Mouse (Mus musculus) bone marrow macrophage, adult 2 months (primary cell): Measurements from ENCODE around the gene Sept8. TPM values are rescaled to one million over a fixed set of nuclear protein-coding genes. Genes with fewer than 3 reads are reported as not detected.

Experiments used
- H3K27ac ChIP-seq: 2 replicates; pipeline ENCODE4 v1.5.1; 2012; ENCODE audit warnings: low read depth, low read length; ENCODE audit not compliant: insufficient read depth
- H3K4me1 ChIP-seq: 2 replicates; pipeline ENCODE4 v1.6.1; 2012; ENCODE audit warnings: low read length; ENCODE audit not compliant: control insufficient read depth, insufficient read depth
- H3K4me3 ChIP-seq: 2 replicates; pipeline ENCODE4 v1.5.1; 2012; ENCODE audit warnings: mild to moderate bottlenecking, low read length, moderate library complexity; ENCODE audit not compliant: insufficient read depth
- CTCF ChIP-seq: IDR thresholded peaks from 2 replicates; pipeline ENCODE4 v1.5.1; 2012; ENCODE audit warnings: low read depth, mild to moderate bottlenecking, low read length, moderate library complexity
- POLR2A ChIP-seq: IDR thresholded peaks from 2 replicates; pipeline ENCODE4 v1.6.1; 2012; ENCODE audit warnings: mild to moderate bottlenecking, low read depth, low read length, borderline replicate concordance
- polyA plus RNA-seq: library from polyadenylated mRNA; stranded (reverse); fragments of >200 nt; gene quantifications from 2 replicates; pipeline ENCODE4 v1.2.4, GENCODE M21; 2012; ENCODE audit not compliant: missing spikeins, insufficient read depth, insufficient read length

The Sept8 gene
- polyA plus RNA-seq, 1 experiment = 70.0 TPM

- H3K4me3 ChIP-seq = no peak overlapping the region
- H3K27ac ChIP-seq = no peak overlapping the region
- no peaks in the 10 kb centered on the region for H3K4me1 ChIP-seq
- no peak for TF ChIP-seq CTCF
- no peak for TF ChIP-seq POLR2A
These were observed 64.1 kb downstream of the Sept8 start for GRCm38 (mm10) chr11:53583151-53583550.

GRCm38 (mm10) chr11:53584849-53585248 lies 65.8 kb downstream of the Sept8 start:
- Histone ChIP-seq H3K4me1 (no peaks in the 10 kb centered on the region), H3K27ac (no peak overlapping the region), H3K4me3 (no peak overlapping the region)
- TF ChIP-seq POLR2A = no peak
- TF ChIP-seq CTCF = no peak

- TF ChIP-seq CTCF (no peak), POLR2A (no peak)
- Histone ChIP-seq H3K27ac (no peak overlapping the region), H3K4me1 (no peaks in the 10 kb centered on the region), H3K4me3 (no peak overlapping the region)
These were observed 66.5 kb downstream of the Sept8 start for GRCm38 (mm10) chr11:53585510-53585909.

GRCm38 (mm10) chr11:53588279-53588678 lies 69.2 kb downstream of the Sept8 start:
- H3K4me1 ChIP-seq = no peaks in the 10 kb centered on the region
- H3K27ac ChIP-seq = no peak overlapping the region
- no peak overlapping the region for H3K4me3 ChIP-seq
- TF ChIP-seq CTCF = no peak
- no peak for TF ChIP-seq POLR2A

GRCm38 (mm10) chr11:53590368-53590768 lies 71.3 kb downstream of the Sept8 start:
- H3K27ac ChIP-seq = no peak overlapping the region
- H3K4me3 ChIP-seq = no peak overlapping the region
- H3K4me1 ChIP-seq = no peaks in the 10 kb centered on the region
- TF ChIP-seq POLR2A (no peak), CTCF (peak; percentile 97)

- no peak overlapping the region for H3K27ac ChIP-seq
- TF ChIP-seq CTCF = no peak
- no peak for TF ChIP-seq POLR2A
- H3K4me3 ChIP-seq = no peak overlapping the region
- no peaks in the 10 kb centered on the region for H3K4me1 ChIP-seq
These were observed 72.1 kb downstream of the Sept8 start for GRCm38 (mm10) chr11:53591116-53591515.

Other genes with a start within 250 kb of the Sept8 start
- 111 and 118 TPM in 2 replicates for gene Hspa4, start 218.8 kb upstream of the Sept8 start, polyA plus RNA-seq
- gene Zcchc10, start 194.6 kb upstream of the Sept8 start, polyA plus RNA-seq = 13.9 and 17.4 TPM in 2 replicates
- 54.6 and 68.8 TPM in 2 replicates for gene Aff4, start 168.4 kb upstream of the Sept8 start, polyA plus RNA-seq
- not detected in 2 replicates for gene Leap2, start 96.1 kb upstream of the Sept8 start, polyA plus RNA-seq
- 192 and 202 TPM in 2 replicates for gene Uqcrq, start 88.4 kb upstream of the Sept8 start, polyA plus RNA-seq
- 1.5 and 1.8 TPM in 2 replicates for gene Gdf9, start 88.2 kb upstream of the Sept8 start, polyA plus RNA-seq
- gene Gm10447, start 62.1 kb upstream of the Sept8 start, polyA plus RNA-seq = not detected in 2 replicates
- 0.17 TPM in 1 of 2 replicates, not detected in the other for gene Shroom1, start 62.1 kb upstream of the Sept8 start, polyA plus RNA-seq
- gene Gm9837, start 48.8 kb upstream of the Sept8 start, polyA plus RNA-seq = not detected in 2 replicates
- not detected in 2 replicates for gene Gm9945, start 39.1 kb upstream of the Sept8 start, polyA plus RNA-seq
- not detected in 2 replicates for gene Sowaha, start 39.0 kb upstream of the Sept8 start, polyA plus RNA-seq
- gene Kif3a, start 48.1 kb downstream of the Sept8 start, polyA plus RNA-seq = 30.3 and 31.9 TPM in 2 replicates
- gene Il4, start 99.4 kb downstream of the Sept8 start, polyA plus RNA-seq = not detected in 2 replicates
- not detected in 2 replicates for gene Il13, start 115.4 kb downstream of the Sept8 start, polyA plus RNA-seq
- 20.1 and 20.4 TPM in 2 replicates for gene Rad50, start 188.1 kb downstream of the Sept8 start, polyA plus RNA-seq
- gene Il5, start 201.5 kb downstream of the Sept8 start, polyA plus RNA-seq = not detected in 2 replicates